Mouse (Mus musculus) embryonic fibroblast, embryonic 13.5 days (primary cell): ENCODE measurements around the gene Ttc16. TPM values are rescaled to one million over a fixed set of nuclear protein-coding genes. Genes with fewer than 3 reads are reported as not detected.

ENCODE experiments used
- H3K27ac ChIP-seq: 2 replicates; pipeline ENCODE4 v1.5.1; 2012; ENCODE audit warnings: low read length, control low read depth, inconsistent platforms; ENCODE audit not compliant: insufficient read depth
- H3K4me1 ChIP-seq: 2 replicates; pipeline ENCODE4 v1.6.1; 2011; ENCODE audit warnings: low read length; ENCODE audit not compliant: control insufficient read depth, insufficient read depth
- H3K4me3 ChIP-seq: 2 replicates; pipeline ENCODE4 v1.5.1; 2011; ENCODE audit warnings: mild to moderate bottlenecking, control low read depth, low read length; ENCODE audit not compliant: insufficient read depth
- CTCF ChIP-seq: IDR thresholded peaks from 2 replicates; pipeline ENCODE4 v1.5.1; 2011; ENCODE audit warnings: mild to moderate bottlenecking, control low read depth, low read length, moderate library complexity, borderline replicate concordance; ENCODE audit not compliant: insufficient read depth
- POLR2A ChIP-seq: IDR thresholded peaks from 2 replicates; pipeline ENCODE4 v1.6.1; 2011; ENCODE audit warnings: low read depth, mild to moderate bottlenecking, control low read depth, low read length, moderate library complexity
- polyA plus RNA-seq: library from polyadenylated mRNA; stranded (reverse); fragments of >200 nt; gene quantifications from 2 replicates; pipeline ENCODE4 v1.2.4, GENCODE M21; 2011; ENCODE audit warnings: low read depth; ENCODE audit not compliant: missing spikeins, insufficient read length

Ttc16 gene
- polyA plus RNA-seq, 1 experiment, result 0.40 TPM

- TF ChIP-seq POLR2A (no peak), CTCF (no peak)
- no peak overlapping the region for H3K27ac ChIP-seq
- H3K4me1 ChIP-seq, result peaks cover 17% of the 10 kb centered on the region; the same call in 1 of the 2 replicates
- H3K4me3 ChIP-seq, result no peak overlapping the region
These were observed 65.0 kb downstream of the Ttc16 start for GRCm38 (mm10) chr2:32710425-32710824.

- Histone ChIP-seq H3K4me3 (no peak overlapping the region), H3K27ac (no peak overlapping the region), H3K4me1 (peaks cover 13% of the 10 kb centered on the region; the same call in 1 of the 2 replicates)
- no peak for TF ChIP-seq CTCF
- no peak for TF ChIP-seq POLR2A
These were observed 65.8 kb downstream of the Ttc16 start for GRCm38 (mm10) chr2:32709521-32710137.

GRCm38 (mm10) chr2:32708643-32709042 lies 66.8 kb downstream of the Ttc16 start:
- no peak for TF ChIP-seq POLR2A
- TF ChIP-seq CTCF, result peak; percentile 48; the same call in 1 of the 2 replicates
- Histone ChIP-seq H3K27ac (no peak overlapping the region), H3K4me3 (no peak overlapping the region), H3K4me1 (peaks cover 4% of the 10 kb centered on the region; the same call in 1 of the 2 replicates)

Other genes starting within 250 kb of the Ttc16 start
- gene Fam102a, start 240.3 kb downstream of the Ttc16 start, polyA plus RNA-seq, result 5.3 and 8.9 TPM in 2 replicates
- 70.1 and 71.9 TPM in 2 replicates for gene Dpm2, start 204.8 kb downstream of the Ttc16 start, polyA plus RNA-seq
- gene Pip5kl1, start 200.8 kb downstream of the Ttc16 start, polyA plus RNA-seq, result 0.67 TPM in 1 of 2 replicates, not detected in the other
- gene 9430097D07Rik, start 199.9 kb downstream of the Ttc16 start, polyA plus RNA-seq, result not detected in 2 replicates
- 20.4 and 21.5 TPM in 2 replicates for gene St6galnac4, start 188.5 kb downstream of the Ttc16 start, polyA plus RNA-seq
- 33.3 and 39.3 TPM in 2 replicates for gene St6galnac6, start 175.9 kb downstream of the Ttc16 start, polyA plus RNA-seq
- gene Ak1, start 153.9 kb downstream of the Ttc16 start, polyA plus RNA-seq, result 157 and 266 TPM in 2 replicates
- 15.1 and 17.1 TPM in 2 replicates for gene Eng, start 129.0 kb downstream of the Ttc16 start, polyA plus RNA-seq
- 20.2 and 26.4 TPM in 2 replicates for gene Fpgs, start 71.5 kb downstream of the Ttc16 start, polyA plus RNA-seq
- gene Cdk9, start 62.6 kb downstream of the Ttc16 start, polyA plus RNA-seq, result 77.9 and 82.0 TPM in 2 replicates
- 2.1 and 2.6 TPM in 2 replicates for gene Sh2d3c, start 54.6 kb downstream of the Ttc16 start, polyA plus RNA-seq
- gene 6330409D20Rik, start 34.6 kb downstream of the Ttc16 start, polyA plus RNA-seq, result not detected in 2 replicates
- 26.1 and 36.6 TPM in 2 replicates for gene Tor2a, start 18.4 kb downstream of the Ttc16 start, polyA plus RNA-seq
- gene Ptrh1, start 153 bp upstream of the Ttc16 start, polyA plus RNA-seq, result 28.9 and 44.3 TPM in 2 replicates
- not detected in 2 replicates for gene Cfap157, start 8.8 kb upstream of the Ttc16 start, polyA plus RNA-seq
- gene Stxbp1, start 71.6 kb upstream of the Ttc16 start, polyA plus RNA-seq, result 33.3 and 41.4 TPM in 2 replicates
- gene Fam129b, start 100.5 kb upstream of the Ttc16 start, polyA plus RNA-seq, result 142 and 223 TPM in 2 replicates
- gene Rpl12, start 185.9 kb upstream of the Ttc16 start, polyA plus RNA-seq, result 64.0 and 65.9 TPM in 2 replicates
- 15.3 and 18.5 TPM in 2 replicates for gene Lrsam1, start 186.0 kb upstream of the Ttc16 start, polyA plus RNA-seq
- gene Slc2a8, start 206.4 kb upstream of the Ttc16 start, polyA plus RNA-seq, result 5.9 and 7.0 TPM in 2 replicates